Comparison of ENCODE assay signal across 8 mouse cellular contexts in genomic region chr12:49374606-49374995, GRCm38 (mm10). TPM values are rescaled to one million over a fixed set of nuclear protein-coding genes. Genes with fewer than 3 reads are reported as not detected.
DNase-seq lines count a peak whose midpoint lies in the region; ATAC-seq and TF ChIP-seq lines count a peak whose summit lies in the region.

No protein-coding gene starts in this region.

- ATAC-seq in heart, embryonic 11.5 days (replicated peaks; ENCODE audit: insufficient number of reproducible peaks, low FRiP score, low TSS enrichment), result no peak
- ATAC-seq in embryonic facial prominence, embryonic 13.5 days (ENCODE audit: insufficient number of reproducible peaks, insufficient read depth, low FRiP score, low TSS enrichment, low read depth), result no peak
- no peak for ATAC-seq in kidney, postnatal 0 days (replicated peaks; ENCODE audit: low FRiP score, low read depth)
- ATAC-seq in midbrain, postnatal 0 days (ENCODE audit: low FRiP score), result no peak

- no peak overlapping the region for H3K9ac ChIP-seq in heart, embryonic 11.5 days (ENCODE audit: low read depth, low read length)
- H3K9ac ChIP-seq in embryonic facial prominence, embryonic 13.5 days, result no peak overlapping the region
- H3K9ac ChIP-seq in kidney, postnatal 0 days (ENCODE audit: low read depth, low read length), result no peak overlapping the region
- H3K9ac ChIP-seq in midbrain, postnatal 0 days (replicated peaks; ENCODE audit: low read length, poor library complexity, severe bottlenecking), result no peak overlapping the region

- DNase-seq in heart, postnatal 14 days, result no peak
- peak; percentile 61 for DNase-seq in ES-CJ7 (ENCODE audit: low read depth, low spot score)
- peak; percentile 65 for DNase-seq in kidney, postnatal 0 days (ENCODE audit: low spot score)
- peak; percentile 51 for DNase-seq in midbrain, postnatal 0 days (ENCODE audit: low spot score)
- no peak for DNase-seq in testis, postnatal 14 days (ENCODE audit: low spot score)
- no peak for DNase-seq in adrenal gland, adult 18-20 months (ENCODE audit: low spot score in 2 of 2)

- H3K9me3 ChIP-seq in heart, embryonic 11.5 days (replicated peaks; ENCODE audit: control insufficient read depth, low read length), result no peaks in the 10 kb centered on the region
- H3K9me3 ChIP-seq in embryonic facial prominence, embryonic 13.5 days, result no peaks in the 10 kb centered on the region
- no peaks in the 10 kb centered on the region for H3K9me3 ChIP-seq in kidney, postnatal 0 days (replicated peaks; ENCODE audit: low read length)
- no peaks in the 10 kb centered on the region for H3K9me3 ChIP-seq in midbrain, postnatal 0 days (ENCODE audit: low read length)

- no peaks in the 10 kb centered on the region for H3K36me3 ChIP-seq in heart, embryonic 11.5 days (ENCODE audit: control insufficient read depth, insufficient read depth, low read length)
- H3K36me3 ChIP-seq in embryonic facial prominence, embryonic 13.5 days, result no peaks in the 10 kb centered on the region
- H3K36me3 ChIP-seq in kidney, postnatal 0 days (ENCODE audit: insufficient read depth, low read length), result no peaks in the 10 kb centered on the region
- H3K36me3 ChIP-seq in midbrain, postnatal 0 days (ENCODE audit: insufficient read depth, low read length), result no peaks in the 10 kb centered on the region

- peak; percentile 68 for TF ChIP-seq CTCF in kidney, postnatal 0 days (IDR thresholded peaks at IDR 0.05; ENCODE audit: low read depth)
- TF ChIP-seq CTCF in midbrain, postnatal 0 days (IDR thresholded peaks at IDR 0.05), result peak; percentile 70

- H3K27me3 ChIP-seq in heart, embryonic 11.5 days (ENCODE audit: control insufficient read depth, insufficient read depth, low read length), result peaks cover 64% of the 10 kb centered on the region
- peaks cover 87% of the 10 kb centered on the region for H3K27me3 ChIP-seq in embryonic facial prominence, embryonic 13.5 days
- H3K27me3 ChIP-seq in kidney, postnatal 0 days (ENCODE audit: insufficient read depth, low read length), result peaks cover 70% of the 10 kb centered on the region
- peaks cover 66% of the 10 kb centered on the region for H3K27me3 ChIP-seq in midbrain, postnatal 0 days (ENCODE audit: insufficient read depth, low read length)

- under 1% methylated on average over 14 of the region's 14 CpGs for WGBS in heart, embryonic 11.5 days (ENCODE audit: insufficient replicate concordance)
- WGBS in embryonic facial prominence, embryonic 13.5 days, result under 1% methylated on average over 14 of the region's 14 CpGs
- under 1% methylated on average over 14 of the region's 14 CpGs for whole genome bisulfite sequencing in kidney, postnatal 0 days
- under 1% methylated on average over 14 of the region's 14 CpGs for WGBS in midbrain, postnatal 0 days

- intact Hi-C loops in heart, postnatal 14 days (cut with DNase I), result loop anchor here (5.0 kb wide), 1 partner anchor 928 kb away; no protein-coding TSS in a partner anchor

- H3K4me3 ChIP-seq in heart, embryonic 11.5 days (ENCODE audit: low read depth, low read length), result peak overlapping the region; percentile 41
- H3K4me3 ChIP-seq in embryonic facial prominence, embryonic 13.5 days, result peak overlapping the region; percentile 32
- H3K4me3 ChIP-seq in kidney, postnatal 0 days (replicated peaks; ENCODE audit: low read depth, low read length), result peak overlapping the region; percentile 26; the same call in 1 of the 2 replicates
- H3K4me3 ChIP-seq in midbrain, postnatal 0 days (ENCODE audit: low read depth, low read length), result peak overlapping the region; percentile 9; the same call in 1 of the 2 replicates

- no peaks in the 10 kb centered on the region for H3K4me1 ChIP-seq in heart, embryonic 11.5 days (ENCODE audit: control insufficient read depth, insufficient read depth, low read length)
- H3K4me1 ChIP-seq in embryonic facial prominence, embryonic 13.5 days, result no peaks in the 10 kb centered on the region
- H3K4me1 ChIP-seq in kidney, postnatal 0 days (replicated peaks; ENCODE audit: insufficient read depth, low read length), result no peaks in the 10 kb centered on the region
- no peaks in the 10 kb centered on the region for H3K4me1 ChIP-seq in midbrain, postnatal 0 days (ENCODE audit: insufficient read depth, low read length)

- H3K4me2 ChIP-seq in heart, embryonic 11.5 days, result peak overlapping the region; percentile 71
- H3K4me2 ChIP-seq in embryonic facial prominence, embryonic 13.5 days, result peak overlapping the region; percentile 57
- peak overlapping the region; percentile 50 for H3K4me2 ChIP-seq in kidney, postnatal 0 days (ENCODE audit: low read length)
- H3K4me2 ChIP-seq in midbrain, postnatal 0 days (ENCODE audit: low read depth, low read length, poor library complexity, severe bottlenecking), result peak overlapping the region; percentile 13

- H3K27ac ChIP-seq in heart, embryonic 11.5 days (ENCODE audit: low read depth, low read length), result no peak overlapping the region
- H3K27ac ChIP-seq in embryonic facial prominence, embryonic 13.5 days, result no peak overlapping the region
- H3K27ac ChIP-seq in kidney, postnatal 0 days, result no peak overlapping the region
- no peak overlapping the region for H3K27ac ChIP-seq in midbrain, postnatal 0 days (ENCODE audit: low read depth, low read length)

RNA-seq across cellular contexts. Expression of gene Foxg1, which starts 7.9 kb away (rescaled TPM):
- polyA plus RNA-seq in heart, embryonic 11.5 days (2014; fragmentation: Nextera tagmentation; extraction: Ambion mirVana), result 1.5 TPM in 2 replicates
- not detected for total RNA-seq in heart, postnatal 14 days (2021)
- polyA plus RNA-seq in embryonic facial prominence, embryonic 13.5 days (2015; fragmentation: Nextera tagmentation; extraction: Ambion mirVana), result 0.86 and 0.94 TPM in 2 replicates
- polyA plus RNA-seq in kidney, postnatal 0 days (2015; fragmentation: Nextera tagmentation; extraction: Ambion mirVana), result not detected in 2 replicates
- 0.05 and 1.4 TPM in 2 replicates for total RNA-seq in midbrain, postnatal 0 days (2014; rRNA removed)
- polyA plus RNA-seq in midbrain, postnatal 0 days (2015; fragmentation: Nextera tagmentation; extraction: Ambion mirVana), result 0.15 and 0.77 TPM in 2 replicates
- total RNA-seq in adrenal gland, adult 18-20 months (2021), result not detected

RNA-seq across cellular contexts. Expression of gene Gm43517, which starts 10.4 kb away (rescaled TPM):
- not detected in 2 replicates for polyA plus RNA-seq in heart, embryonic 11.5 days (2014; fragmentation: Nextera tagmentation; extraction: Ambion mirVana)
- not detected for total RNA-seq in heart, postnatal 14 days (2021)
- polyA plus RNA-seq in embryonic facial prominence, embryonic 13.5 days (2015; fragmentation: Nextera tagmentation; extraction: Ambion mirVana), result not detected in 2 replicates
- polyA plus RNA-seq in kidney, postnatal 0 days (2015; fragmentation: Nextera tagmentation; extraction: Ambion mirVana), result not detected in 2 replicates
- 0.27 TPM in 1 of 2 replicates, not detected in the other for total RNA-seq in midbrain, postnatal 0 days (2014; rRNA removed)
- not detected in 2 replicates for polyA plus RNA-seq in midbrain, postnatal 0 days (2015; fragmentation: Nextera tagmentation; extraction: Ambion mirVana)
- total RNA-seq in adrenal gland, adult 18-20 months (2021), result not detected

Comparison
In these comparisons a context has a peak if more than half of its experiments do, and no peak if none do; other contexts are left out.
1. H3K4me2 ChIP-seq: peak in every context shown above with its lines; median percentile 71 in heart, embryonic 11.5 days; 57 in embryonic facial prominence, embryonic 13.5 days; 50 in kidney, postnatal 0 days; 13 in midbrain, postnatal 0 days.
2. DNase-seq: peak in ES-CJ7 (single experiment), kidney, postnatal 0 days (single experiment) and midbrain, postnatal 0 days (single experiment); none in heart, postnatal 14 days (0 of 2), testis, postnatal 14 days (single experiment) and adrenal gland, adult 18-20 months (0 of 2).
3. Peak in every context shown above with its lines, with median percentiles within 50 percentile points of each other: H3K4me3 ChIP-seq.